Mouse (Mus musculus): ENCODE data around the gene Gsdma2. TPM values are rescaled to one million over a fixed set of nuclear protein-coding genes. Genes with fewer than 3 reads are reported as not detected.

Gsdma2 gene
- total and polyA plus RNA-seq, 3 experiments: 0.27 TPM; not detected in 2

DNA sequence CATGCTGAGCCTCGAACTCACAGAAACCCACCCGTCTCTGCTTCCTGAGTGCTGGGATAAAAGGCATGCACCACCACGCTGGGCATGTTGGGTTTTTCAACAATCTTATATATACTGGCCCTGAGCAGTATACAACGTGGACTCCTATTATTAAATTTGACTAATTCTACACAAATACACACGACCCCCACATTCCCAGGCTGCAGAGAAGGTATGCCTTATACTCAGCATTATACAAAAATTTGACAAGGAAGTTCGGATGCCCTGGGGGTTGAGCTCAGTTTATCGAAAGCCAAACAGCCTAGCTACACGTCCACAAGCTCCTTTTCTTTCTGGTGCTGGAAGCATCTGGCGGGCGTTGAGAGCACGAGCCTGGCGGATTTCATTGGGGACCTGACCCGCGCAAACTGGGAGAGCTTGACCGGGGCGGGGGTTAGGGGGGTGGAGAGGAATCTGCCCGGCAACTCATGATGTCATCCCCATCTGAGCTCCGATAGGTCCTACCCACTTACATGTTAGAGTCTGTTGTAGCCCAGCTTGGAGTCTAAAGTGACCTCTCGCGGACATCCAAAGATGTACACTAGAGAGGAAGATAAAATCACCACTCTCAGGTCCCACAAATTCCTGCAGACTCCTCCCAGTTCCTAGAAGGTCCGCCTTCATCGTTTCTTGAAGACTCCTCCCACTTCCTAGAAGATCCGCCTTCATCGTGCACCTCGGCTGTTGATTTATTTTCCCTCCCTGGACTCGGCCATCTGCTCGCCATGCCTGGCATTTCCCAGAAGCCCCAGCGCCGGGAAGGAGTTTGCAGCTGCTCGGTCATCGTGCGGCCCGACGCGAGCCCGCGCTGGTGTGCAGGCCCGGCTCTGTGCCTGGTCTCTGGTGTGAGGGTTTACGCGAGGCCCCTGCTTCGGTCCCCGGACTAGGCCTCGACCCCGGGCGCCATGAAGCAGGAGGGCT lies 35.5 kb downstream of the Gsdma2 start, which contains the start of gene Psmd3:
Gene Psmd3 (plus strand): TSS at position 769 of the 960 bp plus-strand sequence.
- peak; percentile 95 for DNase-seq (ENCODE audit: low spot score)
- H3K4me1 ChIP-seq (ENCODE audit: insufficient read depth, low read depth, low read length): peaks cover 59% of the 10 kb centered on the region
- H3K27me3 ChIP-seq (ENCODE audit: insufficient read depth, low read length): peaks cover 7% of the 10 kb centered on the region
- no peaks in the 10 kb centered on the region for H3K9me3 ChIP-seq (replicated peaks)
- TF ChIP-seq GATA1 (IDR thresholded peaks at IDR 0.05; ENCODE audit: borderline replicate concordance, low read length) (no peak), POLR2AphosphoS5 (IDR thresholded peaks at IDR 0.05; ENCODE audit: insufficient replicate concordance, low read depth, low read length) (no peak), CTCF (IDR thresholded peaks at IDR 0.05; ENCODE audit: low read depth, low read length) (no peak)
- H3K36me3 ChIP-seq (replicated peaks): peaks cover 30% of the 10 kb centered on the region
- H3K4me3 ChIP-seq (ENCODE audit: low read depth, low read length): peak within 1 kb of the TSS; percentile 96
- ATAC-seq (ENCODE audit: extremely low read depth, insufficient number of reproducible peaks, low FRiP score, poor library complexity, severe bottlenecking): peak; percentile 92

DNA sequence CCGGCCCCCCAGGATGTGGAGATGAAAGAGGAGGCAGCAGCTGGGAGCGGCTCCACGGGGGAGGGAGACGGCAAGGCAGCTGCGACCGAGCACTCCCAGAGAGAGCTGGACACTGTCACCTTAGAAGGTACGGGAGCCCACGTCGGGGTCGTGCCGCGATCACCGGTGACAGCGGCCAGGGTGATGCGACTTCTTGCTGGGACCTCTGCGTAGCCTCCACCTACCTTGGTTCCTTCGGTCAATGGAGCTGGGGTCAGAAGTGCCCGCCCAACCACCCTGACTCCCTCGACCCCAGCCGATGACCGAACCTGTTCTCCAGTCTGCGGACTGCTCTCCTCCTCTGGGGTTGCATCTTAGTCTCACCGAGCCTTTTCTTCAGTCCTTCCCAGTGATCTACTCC lies 36.3 kb downstream of the Gsdma2 start:
- Histone ChIP-seq H3K27me3 (ENCODE audit: insufficient read depth, low read length) (peaks cover 4% of the 10 kb centered on the region), H3K36me3 (replicated peaks) (peaks cover 37% of the 10 kb centered on the region), H3K4me3 (ENCODE audit: low read depth, low read length) (peak overlapping the region; percentile 96), H3K4me1 (ENCODE audit: insufficient read depth, low read depth, low read length) (peaks cover 54% of the 10 kb centered on the region), H3K9me3 (replicated peaks) (no peaks in the 10 kb centered on the region)
- ATAC-seq (ENCODE audit: extremely low read depth, insufficient number of reproducible peaks, low FRiP score, poor library complexity, severe bottlenecking) (no peak), DNase-seq (ENCODE audit: low spot score) (peak; percentile 36)
- no peak for TF ChIP-seq GATA2 (IDR thresholded peaks at IDR 0.05; ENCODE audit: borderline replicate concordance, low read depth, low read length)

DNA sequence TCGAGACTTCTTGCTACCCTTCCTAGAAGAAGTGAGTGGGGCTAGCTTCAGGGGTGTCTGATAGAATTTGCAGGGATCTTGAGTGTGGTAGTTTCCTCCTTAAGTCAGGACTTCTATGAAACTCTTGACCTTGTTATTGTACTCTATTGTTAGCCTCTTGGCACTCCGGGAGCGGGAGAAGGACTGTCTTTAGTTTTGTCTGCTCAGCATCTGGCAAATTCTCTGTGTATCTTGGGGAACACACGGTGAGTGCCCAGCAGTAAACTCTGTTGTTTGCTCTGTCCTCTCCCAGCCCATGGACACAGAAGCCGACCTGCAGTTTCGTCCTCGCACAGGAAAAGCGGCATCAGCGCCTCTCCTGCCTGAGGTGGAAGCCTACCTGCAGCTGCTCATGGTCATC lies 39.1 kb downstream of the Gsdma2 start:
- DNase-seq (ENCODE audit: low spot score) (no peak), ATAC-seq (ENCODE audit: extremely low read depth, insufficient number of reproducible peaks, low FRiP score, poor library complexity, severe bottlenecking) (no peak)
- no peak for TF ChIP-seq TAL1 (conservative IDR thresholded peaks at IDR 0.05; ENCODE audit: low read depth, low read length)
- TF ChIP-seq POLR2AphosphoS5 (IDR thresholded peaks at IDR 0.05; ENCODE audit: insufficient replicate concordance, low read depth, low read length): no peak
- TF ChIP-seq GATA1 (IDR thresholded peaks at IDR 0.05; ENCODE audit: borderline replicate concordance, low read length): no peak
- TF ChIP-seq GATA2 (IDR thresholded peaks at IDR 0.05; ENCODE audit: borderline replicate concordance, low read depth, low read length): no peak
- TF ChIP-seq CTCF (IDR thresholded peaks at IDR 0.05; ENCODE audit: low read depth, low read length): no peak
- no peak overlapping the region for H3K4me3 ChIP-seq (ENCODE audit: low read depth, low read length)
- H3K36me3 ChIP-seq (replicated peaks): peaks cover 63% of the 10 kb centered on the region
- no peaks in the 10 kb centered on the region for H3K9me3 ChIP-seq (replicated peaks)
- H3K4me1 ChIP-seq (ENCODE audit: insufficient read depth, low read depth, low read length): peaks cover 39% of the 10 kb centered on the region
- H3K27me3 ChIP-seq (ENCODE audit: insufficient read depth, low read length): no peaks in the 10 kb centered on the region

DNA sequence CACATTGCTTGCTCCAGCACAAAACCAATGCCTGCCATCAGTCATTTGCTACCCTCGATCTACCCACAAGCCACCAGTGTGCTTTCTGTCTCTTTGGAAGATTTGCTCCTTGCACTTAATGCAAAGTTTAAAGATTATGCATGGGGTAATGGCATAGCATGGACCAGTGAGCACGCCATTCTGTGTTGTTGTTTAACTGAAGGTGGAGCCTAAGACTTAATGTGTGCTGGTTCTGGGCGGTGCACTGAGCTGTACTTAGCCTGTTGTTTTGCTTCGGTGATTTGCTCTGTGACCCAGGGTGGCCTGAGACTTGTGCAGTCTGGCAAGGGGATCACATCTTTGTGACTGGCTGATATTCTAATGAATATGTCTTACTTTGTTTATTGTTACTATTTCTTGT lies 40.4 kb downstream of the Gsdma2 start:
- Histone ChIP-seq H3K9me3 (replicated peaks) (no peaks in the 10 kb centered on the region), H3K4me1 (ENCODE audit: insufficient read depth, low read depth, low read length) (peaks cover 31% of the 10 kb centered on the region), H3K27me3 (ENCODE audit: insufficient read depth, low read length) (no peaks in the 10 kb centered on the region), H3K36me3 (replicated peaks) (peaks cover 76% of the 10 kb centered on the region), H3K4me3 (ENCODE audit: low read depth, low read length) (no peak overlapping the region)
- TF ChIP-seq TAL1 (conservative IDR thresholded peaks at IDR 0.05; ENCODE audit: low read depth, low read length) (no peak), GATA1 (IDR thresholded peaks at IDR 0.05; ENCODE audit: borderline replicate concordance, low read length) (no peak), CTCF (IDR thresholded peaks at IDR 0.05; ENCODE audit: low read depth, low read length) (no peak), POLR2AphosphoS5 (IDR thresholded peaks at IDR 0.05; ENCODE audit: insufficient replicate concordance, low read depth, low read length) (no peak), GATA2 (IDR thresholded peaks at IDR 0.05; ENCODE audit: borderline replicate concordance, low read depth, low read length) (no peak)
- no peak for ATAC-seq (ENCODE audit: extremely low read depth, insufficient number of reproducible peaks, low FRiP score, poor library complexity, severe bottlenecking)
- DNase-seq (ENCODE audit: low spot score): no peak

DNA sequence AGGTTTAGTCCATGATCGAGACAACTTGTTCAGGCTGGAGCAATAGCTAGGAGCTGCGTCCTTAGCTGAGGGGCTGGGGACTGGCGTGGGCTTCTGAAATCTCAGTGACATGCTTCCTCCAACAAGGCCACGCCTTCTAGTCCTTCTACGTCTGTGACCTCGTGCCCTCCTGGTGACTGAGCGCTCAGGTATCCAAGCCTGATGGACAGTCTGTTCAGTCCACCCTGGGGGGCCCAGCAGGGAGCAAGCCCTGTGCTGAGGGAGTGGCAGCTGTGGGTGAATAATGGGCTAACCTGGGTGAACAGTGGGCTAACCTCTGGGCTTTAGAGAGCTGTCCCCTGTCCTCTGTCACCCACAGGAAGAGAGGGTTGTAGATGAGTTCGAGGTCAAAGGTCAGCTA lies 41.5 kb downstream of the Gsdma2 start:
- Histone ChIP-seq H3K9me3 (replicated peaks) (no peaks in the 10 kb centered on the region), H3K4me1 (ENCODE audit: insufficient read depth, low read depth, low read length) (peaks cover 36% of the 10 kb centered on the region), H3K4me3 (ENCODE audit: low read depth, low read length) (no peak overlapping the region), H3K27me3 (ENCODE audit: insufficient read depth, low read length) (no peaks in the 10 kb centered on the region), H3K36me3 (replicated peaks) (peaks cover 86% of the 10 kb centered on the region)
- DNase-seq (ENCODE audit: low spot score): no peak
- TF ChIP-seq CTCF (IDR thresholded peaks at IDR 0.05; ENCODE audit: low read depth, low read length): no peak
- no peak for TF ChIP-seq POLR2AphosphoS5 (IDR thresholded peaks at IDR 0.05; ENCODE audit: insufficient replicate concordance, low read depth, low read length)
- TF ChIP-seq TAL1 (conservative IDR thresholded peaks at IDR 0.05; ENCODE audit: low read depth, low read length): no peak
- no peak for TF ChIP-seq GATA1 (IDR thresholded peaks at IDR 0.05; ENCODE audit: borderline replicate concordance, low read length)
- no peak for TF ChIP-seq GATA2 (IDR thresholded peaks at IDR 0.05; ENCODE audit: borderline replicate concordance, low read depth, low read length)
- ATAC-seq (ENCODE audit: extremely low read depth, insufficient number of reproducible peaks, low FRiP score, poor library complexity, severe bottlenecking): no peak

DNA sequence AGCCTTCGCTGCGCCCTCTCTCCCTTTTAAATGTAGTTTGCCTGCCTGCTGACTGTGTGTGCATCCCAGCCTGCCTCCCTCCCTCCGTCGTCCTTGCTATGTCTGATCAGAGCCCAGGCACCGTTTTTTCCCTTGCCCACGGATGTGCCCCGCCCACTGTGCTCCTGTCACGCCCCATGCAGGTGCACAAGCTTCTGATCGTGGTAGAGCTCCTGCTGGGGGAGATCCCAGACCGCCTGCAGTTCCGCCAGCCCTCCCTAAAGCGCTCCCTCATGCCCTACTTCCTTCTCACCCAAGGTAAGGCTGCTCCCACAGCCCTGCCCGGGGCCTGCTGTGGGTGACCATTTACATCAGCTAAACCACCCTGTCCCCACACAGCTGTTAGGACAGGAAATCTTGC lies 46.6 kb downstream of the Gsdma2 start:
- Histone ChIP-seq H3K4me3 (ENCODE audit: low read depth, low read length) (no peak overlapping the region), H3K4me1 (ENCODE audit: insufficient read depth, low read depth, low read length) (peaks cover 20% of the 10 kb centered on the region), H3K36me3 (replicated peaks) (peaks cover 90% of the 10 kb centered on the region), H3K9me3 (replicated peaks) (no peaks in the 10 kb centered on the region), H3K27me3 (ENCODE audit: insufficient read depth, low read length) (no peaks in the 10 kb centered on the region)
- TF ChIP-seq TAL1 (conservative IDR thresholded peaks at IDR 0.05; ENCODE audit: low read depth, low read length): no peak
- TF ChIP-seq CTCF (IDR thresholded peaks at IDR 0.05; ENCODE audit: low read depth, low read length): no peak
- TF ChIP-seq GATA1 (IDR thresholded peaks at IDR 0.05; ENCODE audit: borderline replicate concordance, low read length): no peak
- TF ChIP-seq POLR2AphosphoS5 (IDR thresholded peaks at IDR 0.05; ENCODE audit: insufficient replicate concordance, low read depth, low read length): no peak
- TF ChIP-seq GATA2 (IDR thresholded peaks at IDR 0.05; ENCODE audit: borderline replicate concordance, low read depth, low read length): no peak
- ATAC-seq (ENCODE audit: extremely low read depth, insufficient number of reproducible peaks, low FRiP score, poor library complexity, severe bottlenecking) (no peak), DNase-seq (ENCODE audit: low spot score) (no peak)
